Mouse (Mus musculus): ENCODE data around the gene Jtb.

DNA sequence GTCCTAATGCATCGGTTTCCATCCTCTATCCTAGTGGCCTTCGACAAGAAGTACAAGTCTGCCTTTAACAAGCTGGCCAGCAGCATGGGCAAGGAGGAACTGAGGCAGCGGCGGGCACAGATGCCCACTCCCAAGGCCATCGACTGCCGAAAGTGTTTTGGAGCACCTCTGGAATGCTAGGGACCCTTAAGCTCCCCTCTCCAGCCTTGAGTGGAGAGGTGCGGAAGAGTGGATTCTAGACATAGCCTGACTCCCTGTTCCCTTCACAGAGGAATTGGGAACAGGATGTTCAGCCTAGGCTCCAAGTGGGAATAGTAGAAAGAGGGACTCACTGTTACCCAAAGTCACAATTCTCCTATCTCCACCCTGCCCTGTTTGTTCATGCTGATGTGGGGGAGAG lies 48.3 kb downstream of the Jtb start:
- no peak for TF ChIP-seq POLR2A (IDR thresholded peaks at IDR 0.05; ENCODE audit: control insufficient read depth, extremely low read depth, insufficient read depth, low read length, poor library complexity)
- no peak for TF ChIP-seq CTCF (IDR thresholded peaks at IDR 0.05; ENCODE audit: borderline replicate concordance, control insufficient read depth, extremely low read depth, insufficient read depth, low read length, poor library complexity)
